Mouse (Mus musculus): Measurements from ENCODE around the gene Dnah11. TPM values are rescaled to one million over a fixed set of nuclear protein-coding genes. Genes with fewer than 3 reads are reported as not detected.

The Dnah11 gene
- polyA plus RNA-seq, 1 experiment from 2014 or later = 0.19 TPM

DNA sequence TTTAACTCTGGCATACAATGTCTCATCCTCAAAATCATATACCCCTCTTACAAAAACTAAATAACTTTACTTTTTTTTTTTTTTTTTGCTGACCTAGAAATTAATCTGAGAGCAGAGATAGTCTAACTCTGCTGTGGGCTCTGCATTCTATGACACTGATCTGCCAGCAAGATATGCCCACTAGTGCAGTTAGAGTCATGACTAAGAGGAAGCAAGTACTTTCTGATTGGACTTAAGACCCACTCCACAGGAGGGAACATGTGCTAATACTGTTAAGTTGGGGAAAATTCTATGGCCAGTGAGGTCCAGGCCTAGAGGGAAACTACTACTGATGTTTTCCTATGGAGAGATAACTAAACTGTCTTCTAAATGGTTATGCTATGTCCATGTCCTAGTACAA lies 225.1 kb downstream of the Dnah11 start:
- H3K4me3 ChIP-seq (ENCODE audit: low read depth, low read length) = no peak overlapping the region
- H3K9ac ChIP-seq (ENCODE audit: low read depth, low read length) = no peak overlapping the region
- no peak overlapping the region for H3K27ac ChIP-seq (ENCODE audit: low read length)
- no peak for ATAC-seq
- no peaks in the 10 kb centered on the region for H3K27me3 ChIP-seq (ENCODE audit: control insufficient read depth, insufficient read depth, low read depth, low read length)
- H3K4me2 ChIP-seq (ENCODE audit: low read length) = no peak overlapping the region
- H3K9me3 ChIP-seq (replicated peaks; ENCODE audit: control insufficient read depth, low read length, poor library complexity, severe bottlenecking) = no peaks in the 10 kb centered on the region
- no peaks in the 10 kb centered on the region for H3K4me1 ChIP-seq (ENCODE audit: control insufficient read depth, insufficient read depth, low read length)
- H3K36me3 ChIP-seq (ENCODE audit: control insufficient read depth, insufficient read depth, low read length) = no peaks in the 10 kb centered on the region

DNA sequence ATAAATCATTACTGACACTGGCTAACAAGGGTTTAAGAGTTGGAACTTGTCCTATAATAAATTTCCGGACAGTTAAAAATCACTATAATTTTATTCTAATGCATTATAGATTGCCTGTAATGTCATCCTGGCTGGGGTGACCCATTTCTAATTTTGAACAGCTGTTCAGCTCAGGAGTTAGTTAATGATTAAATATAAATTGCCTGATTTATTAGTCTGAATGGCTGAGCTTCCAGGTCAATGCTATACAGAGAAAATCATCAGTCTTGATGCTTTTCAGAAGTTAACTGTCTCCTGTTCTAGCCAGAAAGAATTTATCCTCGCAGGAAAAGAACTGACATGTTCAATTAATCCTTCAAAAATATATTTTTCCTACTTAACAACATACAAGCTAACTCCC lies 236.1 kb downstream of the Dnah11 start:
- no peaks in the 10 kb centered on the region for H3K27me3 ChIP-seq (ENCODE audit: control insufficient read depth, insufficient read depth, low read depth, low read length)
- H3K27ac ChIP-seq (ENCODE audit: low read length) = no peak overlapping the region
- H3K4me3 ChIP-seq (ENCODE audit: low read depth, low read length) = no peak overlapping the region
- H3K9me3 ChIP-seq (replicated peaks; ENCODE audit: control insufficient read depth, low read length, poor library complexity, severe bottlenecking) = no peaks in the 10 kb centered on the region
- WGBS = 76% methylated on average over 2 of the region's 2 CpGs
- no peak overlapping the region for H3K9ac ChIP-seq (ENCODE audit: low read depth, low read length)
- H3K36me3 ChIP-seq (ENCODE audit: control insufficient read depth, insufficient read depth, low read length) = no peaks in the 10 kb centered on the region
- H3K4me2 ChIP-seq (ENCODE audit: low read length) = no peak overlapping the region
- no peaks in the 10 kb centered on the region for H3K4me1 ChIP-seq (ENCODE audit: control insufficient read depth, insufficient read depth, low read length)
- no peak for ATAC-seq

DNA sequence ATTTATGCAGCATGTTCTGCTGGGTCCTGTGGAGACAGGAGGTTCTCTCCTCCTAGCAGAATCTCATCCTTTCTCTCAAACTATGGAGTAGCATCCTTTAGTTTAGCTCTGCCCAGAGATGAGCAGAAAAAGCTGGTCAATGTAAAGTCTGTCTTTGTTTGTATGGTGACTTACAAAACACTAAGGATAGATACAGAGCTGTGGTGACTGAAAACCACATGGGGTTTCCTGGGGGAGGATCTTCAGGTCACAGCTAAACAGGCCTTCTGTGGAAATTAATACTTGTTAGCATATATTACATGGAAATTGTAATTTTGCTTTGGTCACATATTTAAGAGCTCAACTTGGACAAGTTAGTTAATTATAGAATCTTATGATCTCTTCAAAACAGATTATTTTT lies 239.6 kb downstream of the Dnah11 start:
- no peak overlapping the region for H3K4me2 ChIP-seq (ENCODE audit: low read length)
- no peak for ATAC-seq
- H3K27ac ChIP-seq (ENCODE audit: low read length) = no peak overlapping the region

DNA sequence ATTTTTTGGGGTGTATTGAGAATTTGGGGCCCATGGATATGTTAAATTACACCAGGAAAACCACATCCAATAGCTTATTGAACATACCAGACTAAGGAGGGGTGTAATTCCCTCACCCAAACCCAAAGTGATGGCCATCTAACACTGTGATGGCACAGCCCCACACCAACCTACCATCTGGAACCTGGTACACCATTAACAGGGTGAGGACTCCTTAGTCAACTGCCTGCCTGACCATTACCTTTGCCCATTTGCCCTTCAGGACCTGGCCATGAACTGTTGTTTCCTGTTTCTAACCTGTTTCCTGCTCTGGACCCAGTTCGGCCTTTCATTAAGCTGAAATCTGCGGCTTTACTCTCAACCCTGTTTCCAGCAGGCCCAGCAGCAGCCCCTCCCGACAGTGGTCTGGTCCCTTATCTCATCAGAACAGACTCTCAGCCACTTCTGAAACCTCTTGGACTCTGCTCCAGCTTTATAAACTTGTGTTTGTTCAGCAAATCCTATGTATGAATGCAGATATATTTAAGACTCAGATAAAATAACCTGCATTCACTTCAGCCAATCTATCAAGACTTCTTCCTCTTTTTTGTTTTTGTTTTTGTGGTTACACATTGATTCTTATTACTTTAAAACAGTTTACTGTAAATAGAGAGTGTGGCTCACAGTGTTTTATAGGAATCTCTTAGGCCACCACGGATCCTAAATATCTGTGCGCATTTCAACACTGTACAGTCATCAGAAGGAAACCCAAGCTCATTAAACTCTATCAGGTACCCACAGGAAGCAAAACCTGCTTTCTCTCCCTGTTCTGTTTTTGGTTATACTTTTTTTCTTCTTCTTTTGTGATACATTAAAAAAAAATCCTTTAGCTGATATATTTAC lies 251.8 kb downstream of the Dnah11 start:
- Histone ChIP-seq H3K36me3 (ENCODE audit: control insufficient read depth, insufficient read depth, low read length) (no peaks in the 10 kb centered on the region), H3K4me3 (ENCODE audit: low read depth, low read length) (no peak overlapping the region), H3K9me3 (replicated peaks; ENCODE audit: control insufficient read depth, low read length, poor library complexity, severe bottlenecking) (no peaks in the 10 kb centered on the region), H3K27me3 (ENCODE audit: control insufficient read depth, insufficient read depth, low read depth, low read length) (no peaks in the 10 kb centered on the region), H3K27ac (ENCODE audit: low read length) (no peak overlapping the region), H3K9ac (ENCODE audit: low read depth, low read length) (no peak overlapping the region), H3K4me2 (ENCODE audit: low read length) (no peak overlapping the region), H3K4me1 (ENCODE audit: control insufficient read depth, insufficient read depth, low read length) (peaks cover 1% of the 10 kb centered on the region; the same call in 1 of the 2 replicates)
- ATAC-seq = no peak
- WGBS = 81% methylated on average over 5 of the region's 5 CpGs

More for the DNA sequence above, 239.6 kb downstream of the Dnah11 start:
- no peaks in the 10 kb centered on the region for H3K9me3 ChIP-seq (replicated peaks; ENCODE audit: control insufficient read depth, low read length, poor library complexity, severe bottlenecking)
- no peaks in the 10 kb centered on the region for H3K4me1 ChIP-seq (ENCODE audit: control insufficient read depth, insufficient read depth, low read length)
- H3K9ac ChIP-seq (ENCODE audit: low read depth, low read length) = no peak overlapping the region
- no peaks in the 10 kb centered on the region for H3K27me3 ChIP-seq (ENCODE audit: control insufficient read depth, insufficient read depth, low read depth, low read length)
- no peaks in the 10 kb centered on the region for H3K36me3 ChIP-seq (ENCODE audit: control insufficient read depth, insufficient read depth, low read length)
- no peak overlapping the region for H3K4me3 ChIP-seq (ENCODE audit: low read depth, low read length)

DNA sequence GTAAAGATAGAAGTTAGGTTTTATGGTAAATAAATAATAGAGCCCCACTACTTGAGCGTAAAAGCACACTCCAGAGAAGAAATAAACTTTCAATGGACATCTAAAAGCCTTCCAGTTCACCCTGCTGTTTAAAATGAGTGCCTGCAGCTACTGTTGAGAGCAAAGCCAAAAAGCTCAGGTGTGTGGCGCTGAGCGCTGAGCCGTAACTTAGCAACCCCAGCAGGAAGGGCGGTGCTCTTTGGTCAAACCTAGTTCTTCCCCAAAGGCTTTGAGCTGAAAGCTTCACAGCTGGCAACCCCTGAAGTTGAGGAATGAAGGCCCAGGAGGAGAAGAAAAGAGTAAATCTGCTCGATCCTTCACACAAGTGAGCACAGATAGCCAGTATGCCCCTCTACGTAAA lies 256.9 kb downstream of the Dnah11 start:
- Histone ChIP-seq H3K36me3 (ENCODE audit: control insufficient read depth, insufficient read depth, low read length) (no peaks in the 10 kb centered on the region), H3K27me3 (ENCODE audit: control insufficient read depth, insufficient read depth, low read depth, low read length) (no peaks in the 10 kb centered on the region), H3K9ac (ENCODE audit: low read depth, low read length) (no peak overlapping the region), H3K4me3 (ENCODE audit: low read depth, low read length) (no peak overlapping the region), H3K27ac (ENCODE audit: low read length) (no peak overlapping the region), H3K4me2 (ENCODE audit: low read length) (peak overlapping the region; percentile 19; the same call in 1 of the 2 replicates), H3K9me3 (replicated peaks; ENCODE audit: control insufficient read depth, low read length, poor library complexity, severe bottlenecking) (no peaks in the 10 kb centered on the region), H3K4me1 (ENCODE audit: control insufficient read depth, insufficient read depth, low read length) (peaks cover 7% of the 10 kb centered on the region; the same call in 1 of the 2 replicates)
- 39% methylated on average over 7 of the region's 7 CpGs for WGBS
- peak; percentile 66 for ATAC-seq

DNA sequence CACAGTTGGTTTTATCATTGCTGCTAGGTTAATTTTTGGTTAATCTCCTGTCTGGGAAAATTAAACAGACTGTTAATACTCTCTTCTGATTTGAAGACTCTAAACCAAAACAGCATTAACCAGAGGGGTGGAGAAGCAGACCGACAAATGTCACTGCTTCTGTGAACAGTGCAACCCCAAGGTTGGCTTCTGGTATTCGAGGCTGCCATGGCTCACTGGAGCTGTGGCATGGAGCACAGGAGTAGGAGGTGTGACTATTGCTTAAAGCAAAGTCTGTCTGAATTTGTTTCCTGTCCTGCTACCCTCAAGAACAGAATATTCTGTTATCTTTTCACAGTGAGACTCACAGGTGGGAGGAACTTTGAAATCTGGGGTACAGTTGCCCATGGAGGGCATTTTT lies 260.6 kb downstream of the Dnah11 start:
- no peak for ATAC-seq

DNA sequence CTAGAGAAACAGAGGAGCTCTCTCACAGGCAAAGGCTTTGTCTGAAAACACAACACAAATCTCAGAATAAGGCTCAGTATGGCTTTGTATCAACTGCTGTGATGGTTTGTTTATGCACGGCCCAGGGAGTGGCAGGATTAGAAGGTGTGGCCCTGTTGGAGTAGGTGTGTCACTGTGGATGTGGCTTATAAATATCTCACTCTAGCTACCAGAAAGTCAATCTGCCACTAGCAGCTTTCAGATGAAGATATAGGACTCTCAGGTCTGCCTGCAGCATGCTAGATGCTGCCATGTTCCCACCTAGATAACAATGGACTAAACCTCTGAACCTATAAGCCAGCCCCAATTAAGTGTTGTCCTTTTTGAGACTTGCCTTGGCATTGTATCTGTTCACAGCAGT lies 266.8 kb downstream of the Dnah11 start:
- no peaks in the 10 kb centered on the region for H3K4me1 ChIP-seq (ENCODE audit: control insufficient read depth, insufficient read depth, low read length)
- no peak for ATAC-seq
- WGBS = 81% methylated on average over 1 of the region's 1 CpGs

More for the DNA sequence above, 260.6 kb downstream of the Dnah11 start:
- Histone ChIP-seq H3K27ac (ENCODE audit: low read length) (no peak overlapping the region), H3K4me2 (ENCODE audit: low read length) (no peak overlapping the region), H3K27me3 (ENCODE audit: control insufficient read depth, insufficient read depth, low read depth, low read length) (no peaks in the 10 kb centered on the region), H3K4me1 (ENCODE audit: control insufficient read depth, insufficient read depth, low read length) (peaks cover 7% of the 10 kb centered on the region; the same call in 1 of the 2 replicates), H3K4me3 (ENCODE audit: low read depth, low read length) (no peak overlapping the region), H3K9ac (ENCODE audit: low read depth, low read length) (no peak overlapping the region), H3K36me3 (ENCODE audit: control insufficient read depth, insufficient read depth, low read length) (no peaks in the 10 kb centered on the region), H3K9me3 (replicated peaks; ENCODE audit: control insufficient read depth, low read length, poor library complexity, severe bottlenecking) (no peaks in the 10 kb centered on the region)
- WGBS = 81% methylated on average over 2 of the region's 2 CpGs

DNA sequence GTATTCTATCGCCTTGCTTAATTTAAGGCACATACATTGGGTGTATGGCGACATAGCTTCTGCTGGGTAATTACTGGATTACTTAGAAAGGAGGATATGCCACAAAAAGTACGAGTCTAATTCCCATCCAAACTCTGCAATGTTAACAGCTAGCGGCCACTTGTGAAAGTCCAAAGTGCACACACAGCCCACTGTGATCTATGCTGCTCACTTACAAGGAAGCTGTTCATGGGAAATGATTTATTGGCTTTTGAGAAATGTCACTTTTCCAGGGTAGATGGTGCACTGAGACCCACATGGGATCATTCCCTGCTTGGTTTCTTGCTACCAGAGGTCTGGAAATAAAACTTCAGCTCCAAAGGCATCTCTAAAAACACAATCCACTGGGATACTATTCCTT lies 269.1 kb downstream of the Dnah11 start:
- Histone ChIP-seq H3K27me3 (ENCODE audit: control insufficient read depth, insufficient read depth, low read depth, low read length) (no peaks in the 10 kb centered on the region), H3K4me2 (ENCODE audit: low read length) (no peak overlapping the region), H3K4me1 (ENCODE audit: control insufficient read depth, insufficient read depth, low read length) (no peaks in the 10 kb centered on the region), H3K9me3 (replicated peaks; ENCODE audit: control insufficient read depth, low read length, poor library complexity, severe bottlenecking) (no peaks in the 10 kb centered on the region), H3K4me3 (ENCODE audit: low read depth, low read length) (no peak overlapping the region), H3K9ac (ENCODE audit: low read depth, low read length) (no peak overlapping the region), H3K27ac (ENCODE audit: low read length) (no peak overlapping the region), H3K36me3 (ENCODE audit: control insufficient read depth, insufficient read depth, low read length) (no peaks in the 10 kb centered on the region)
- 90% methylated on average over 4 of the region's 4 CpGs for WGBS
- ATAC-seq = no peak

More for the DNA sequence above, 266.8 kb downstream of the Dnah11 start:
- Histone ChIP-seq H3K27ac (ENCODE audit: low read length) (no peak overlapping the region), H3K9me3 (replicated peaks; ENCODE audit: control insufficient read depth, low read length, poor library complexity, severe bottlenecking) (no peaks in the 10 kb centered on the region), H3K9ac (ENCODE audit: low read depth, low read length) (no peak overlapping the region), H3K4me3 (ENCODE audit: low read depth, low read length) (no peak overlapping the region), H3K36me3 (ENCODE audit: control insufficient read depth, insufficient read depth, low read length) (no peaks in the 10 kb centered on the region), H3K4me2 (ENCODE audit: low read length) (no peak overlapping the region), H3K27me3 (ENCODE audit: control insufficient read depth, insufficient read depth, low read depth, low read length) (no peaks in the 10 kb centered on the region)

DNA sequence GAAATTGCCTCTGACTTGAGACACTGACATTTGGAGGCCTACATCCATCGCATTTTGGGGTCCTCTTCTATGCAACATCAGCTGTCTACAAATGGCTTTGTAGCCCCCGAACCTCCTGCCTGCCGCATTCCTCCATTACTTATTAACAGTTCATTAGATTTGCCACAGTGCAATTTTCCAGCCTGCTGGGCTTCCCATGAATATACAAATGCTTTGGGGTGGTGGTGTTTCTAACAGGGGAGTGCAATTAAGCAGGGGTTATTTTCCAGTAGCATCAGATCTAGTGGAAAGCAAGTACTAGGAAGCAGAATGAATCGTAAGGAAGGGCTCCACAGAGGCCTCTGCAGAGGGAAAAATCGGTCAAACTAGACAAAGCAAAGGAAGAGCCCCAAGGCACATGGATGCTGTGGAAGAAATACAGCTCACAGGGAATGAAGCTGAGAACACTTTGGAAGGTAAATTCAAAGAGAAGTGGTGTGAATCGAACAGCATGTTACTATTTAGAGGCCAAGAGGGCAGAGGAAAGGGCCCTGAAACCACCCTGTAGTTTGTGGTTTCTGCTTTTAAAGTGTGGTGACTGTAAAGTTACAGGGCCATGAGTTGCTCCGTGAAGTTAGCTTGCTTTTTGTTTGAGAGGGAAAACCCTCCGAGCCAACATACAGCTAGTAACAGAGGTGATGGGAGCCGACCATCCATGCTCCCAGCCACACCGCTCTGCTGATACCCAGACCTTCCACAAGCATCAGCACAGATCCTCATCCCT lies 282.8 kb downstream of the Dnah11 start:
- Histone ChIP-seq H3K4me2 (ENCODE audit: low read length) (no peak overlapping the region), H3K27ac (ENCODE audit: low read length) (0 out of 2 replicates have a peak overlapping the region, but pooled peaks have one; percentile 28), H3K9me3 (replicated peaks; ENCODE audit: control insufficient read depth, low read length, poor library complexity, severe bottlenecking) (no peaks in the 10 kb centered on the region), H3K9ac (ENCODE audit: low read depth, low read length) (no peak overlapping the region), H3K4me1 (ENCODE audit: control insufficient read depth, insufficient read depth, low read length) (peaks cover 5% of the 10 kb centered on the region; the same call in 1 of the 2 replicates), H3K36me3 (ENCODE audit: control insufficient read depth, insufficient read depth, low read length) (no peaks in the 10 kb centered on the region), H3K4me3 (ENCODE audit: low read depth, low read length) (no peak overlapping the region), H3K27me3 (ENCODE audit: control insufficient read depth, insufficient read depth, low read depth, low read length) (no peaks in the 10 kb centered on the region)
- 53% methylated on average over 10 of the region's 10 CpGs for WGBS
- no peak for ATAC-seq

Data from midbrain, embryonic 16.5 days (tissue).